Mouse (Mus musculus) CH12.LX (cell line): ENCODE data around the gene Selenof. TPM values are rescaled to one million over a fixed set of nuclear protein-coding genes. Genes with fewer than 3 reads are reported as not detected.

Source experiments
- DNase-seq: peaks from one replicate; pipeline ENCODE4 v3.0.0-alpha.2; 2013; ENCODE audit errors: extremely low read depth
- H3K27ac ChIP-seq: 2 replicates; pipeline ENCODE4 v1.5.1; 2012; ENCODE audit warnings: low read depth, mild to moderate bottlenecking, control low read depth, moderate library complexity; ENCODE audit not compliant: insufficient read depth
- H3K27me3 ChIP-seq: replicated peaks from 2 replicates; pipeline ENCODE3; 2012; ENCODE audit warnings: inconsistent platforms
- H3K36me3 ChIP-seq, 2 experiments: replicated peaks in 1 of 2; 2 replicates each; pipeline versions ENCODE3 to v1.6.1; 2012; ENCODE audit warnings: inconsistent platforms in 1 of 2, low read length in 1 of 2, mild to moderate bottlenecking in 1 of 2, mixed read lengths in 1 of 2, moderate library complexity in 1 of 2; ENCODE audit not compliant: control insufficient read depth in 1 of 2, insufficient read depth in 1 of 2
- H3K4me1 ChIP-seq, 2 experiments: 2 replicates each; pipeline ENCODE4 v1.6.1; 2012; ENCODE audit warnings: inconsistent platforms in 1 of 2, moderate library complexity in 1 of 2; ENCODE audit not compliant: insufficient read depth in 2 of 2, control insufficient read depth in 1 of 2
- H3K4me2 ChIP-seq: 2 replicates; pipeline ENCODE4 v1.6.1; 2012; ENCODE audit warnings: low read depth, mild to moderate bottlenecking, control low read depth; ENCODE audit not compliant: poor library complexity, insufficient read depth, severe bottlenecking
- H3K4me3 ChIP-seq, 3 experiments: fragments of 150-350 bp in 1 of 3; sonication (generic) in 1 of 3; replicated peaks in 1 of 3; 2 replicates each; pipeline versions ENCODE3 to v1.5.1; 2011 to 2012; ENCODE audit warnings: low read depth in 2 of 3, low read length in 2 of 3, mild to moderate bottlenecking in 2 of 3, moderate library complexity in 2 of 3, control low read depth in 1 of 3, improper control_type of control experiment in 1 of 3, inconsistent platforms in 1 of 3, mixed read lengths in 1 of 3; ENCODE audit not compliant: poor library complexity in 1 of 3
- H3K79me2 ChIP-seq: replicated peaks from 2 replicates; pipeline ENCODE4 v1.6.1; 2012; ENCODE audit warnings: mild to moderate bottlenecking, moderate library complexity; ENCODE audit not compliant: control insufficient read depth, poor library complexity, insufficient read depth, severe bottlenecking; ENCODE audit errors: extremely low read depth
- H3K9ac ChIP-seq: 2 replicates; pipeline ENCODE4 v1.6.1; 2012; ENCODE audit warnings: low read depth, mild to moderate bottlenecking, control low read depth, moderate library complexity; ENCODE audit not compliant: insufficient read depth
- H3K9me3 ChIP-seq: replicated peaks from 2 replicates; pipeline ENCODE3; 2012; ENCODE audit warnings: low read length, inconsistent platforms, mixed read lengths
- CHD1 ChIP-seq: IDR thresholded peaks from 2 replicates; pipeline ENCODE4 v1.6.1; 2012; ENCODE audit warnings: low read depth, low read length, improper control_type of control experiment, inconsistent platforms
- GABPA ChIP-seq: IDR thresholded peaks from 2 replicates; pipeline ENCODE4 v1.6.1; 2012; ENCODE audit warnings: low read depth, low read length, improper control_type of control experiment, inconsistent platforms; ENCODE audit not compliant: insufficient replicate concordance
- HCFC1 ChIP-seq: IDR thresholded peaks from 2 replicates; pipeline ENCODE4 v1.6.1; 2012; ENCODE audit warnings: low read depth, mild to moderate bottlenecking, inconsistent platforms, low read length, improper control_type of control experiment
- IRF4 ChIP-seq: IDR thresholded peaks from 2 replicates; pipeline ENCODE4 v1.6.1; 2014; ENCODE audit warnings: low read depth, mild to moderate bottlenecking, inconsistent platforms, low read length, improper control_type of control experiment
- JUN ChIP-seq: IDR thresholded peaks from 2 replicates; pipeline ENCODE4 v1.6.1; 2011; ENCODE audit warnings: low read depth, mild to moderate bottlenecking, low read length, improper control_type of control experiment, moderate library complexity; ENCODE audit not compliant: insufficient read depth
- JUND ChIP-seq: conservative IDR thresholded peaks from 2 replicates; pipeline ENCODE4 v1.6.1; 2011; ENCODE audit warnings: low read depth, low read length, improper control_type of control experiment
- MAZ ChIP-seq: IDR thresholded peaks from 2 replicates; pipeline ENCODE4 v1.6.1; 2012; ENCODE audit warnings: low read depth, mild to moderate bottlenecking, inconsistent platforms, low read length, improper control_type of control experiment, moderate library complexity
- POLR2AphosphoS2 ChIP-seq: IDR thresholded peaks from 2 replicates; pipeline ENCODE4 v1.6.1; 2011; ENCODE audit warnings: low read depth, low read length, improper control_type of control experiment
- RAD21 ChIP-seq: IDR thresholded peaks from 2 replicates; pipeline ENCODE4 v1.6.1; 2011; ENCODE audit warnings: low read depth, mild to moderate bottlenecking, low read length, improper control_type of control experiment, moderate library complexity
- RCOR1 ChIP-seq: conservative IDR thresholded peaks from 2 replicates; pipeline ENCODE4 v1.6.1; 2012; ENCODE audit warnings: low read depth, mild to moderate bottlenecking, inconsistent platforms, low read length, improper control_type of control experiment
- UBTF ChIP-seq: IDR thresholded peaks from 2 replicates; pipeline ENCODE4 v1.6.1; 2012; ENCODE audit warnings: low read depth, mild to moderate bottlenecking, inconsistent platforms, low read length, improper control_type of control experiment, moderate library complexity
- dilution Hi-C: fragments of 300-500 bp; cut with MboI; formaldehyde crosslinking; loops from 2 replicates; pipeline ENCODE4 v1.14.3; 2020; ENCODE audit warnings: low sequenced_read_pairs; ENCODE audit not compliant: extremely low pct_unique_long_range_greater_than_20kb, extremely low pct_ligation_motif_present
- in situ Hi-C: fragments of 300-500 bp; cut with MboI; formaldehyde crosslinking; loops from 3 replicates; pipeline ENCODE4 v1.14.3; 2019; ENCODE audit warnings: low sequenced_read_pairs, low pct_ligation_motif_present, low pct_unique_long_range_greater_than_20kb, mixed read lengths
- polyA plus RNA-seq: library from polyadenylated mRNA; unstranded; fragments of >175 nt; gene quantifications from 2 replicates; pipeline ENCODE4 v1.2.1, GENCODE M21; 2012; ENCODE audit warnings: low read depth; ENCODE audit not compliant: insufficient read length
- total RNA-seq, 2 experiments: library from RNA; depleted of rRNA; stranded (reverse); fragments of 300-350 nt in 1 of 2; fragments of >200 nt in 1 of 2; gene quantifications; 2 replicates each; pipeline ENCODE4 v1.2.3; 2012 to 2014

Selenof gene
- total and polyA plus RNA-seq, 3 experiments: 528 to 1,358 (median 678) TPM

DNA sequence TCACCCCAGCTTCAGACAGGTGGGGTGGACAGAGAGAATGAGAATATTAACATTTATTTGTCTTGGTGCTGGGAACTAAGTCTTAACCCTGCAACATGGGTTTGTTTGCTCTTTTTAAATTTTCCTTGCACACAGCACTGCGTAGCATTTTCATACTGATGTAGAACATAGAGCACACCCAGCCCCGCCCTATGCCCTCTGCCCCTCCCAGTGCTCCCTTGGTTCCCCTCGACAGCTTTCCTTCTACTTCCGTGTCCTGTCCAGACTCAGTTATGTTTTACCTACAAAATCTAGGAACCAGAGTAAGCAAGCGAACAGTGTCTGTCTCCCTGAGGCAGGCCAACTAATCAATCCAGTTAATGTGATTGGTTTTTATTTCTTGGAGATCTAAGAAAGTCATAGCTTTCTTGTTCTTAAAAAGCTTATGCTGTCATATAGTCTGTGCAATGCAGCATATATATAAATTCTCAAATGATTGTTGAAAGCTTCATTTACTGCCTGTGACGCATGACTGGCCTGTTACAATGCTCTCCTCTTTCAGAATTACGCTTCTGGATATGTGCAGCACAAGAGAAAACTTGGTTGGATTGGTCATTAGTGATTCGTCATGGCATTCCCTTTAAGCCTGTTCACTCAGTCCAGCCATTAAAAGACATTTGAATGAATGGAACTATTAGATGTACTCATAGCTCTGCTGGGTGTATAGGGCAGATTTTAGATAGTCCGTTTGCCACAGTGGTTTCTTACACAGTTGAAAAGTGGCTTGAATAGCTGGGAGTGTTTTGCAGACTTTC is 23.1 kb downstream of the Selenof start:
- H3K27me3 ChIP-seq: no peaks in the 10 kb centered on the region
- no peaks in the 10 kb centered on the region for H3K9me3 ChIP-seq
- no peak overlapping the region for H3K4me3 ChIP-seq
- no peak for DNase-seq
- H3K79me2 ChIP-seq: peaks cover 15% of the 10 kb centered on the region
- dilution Hi-C loops: no loop called here
- H3K27ac ChIP-seq: no peak overlapping the region
- no peak for TF ChIP-seq JUND
- TF ChIP-seq CHD1: 0 out of 2 replicates have a peak, but pooled peaks have one; percentile 38
- TF ChIP-seq, all 38 proteins: peak for 1
- H3K36me3 ChIP-seq: peaks cover 59 to 89% of the 10 kb centered on the region in 2 experiments
- no peak overlapping the region for H3K4me2 ChIP-seq
- no peak overlapping the region for H3K9ac ChIP-seq
- in situ Hi-C loops: no loop called here
- peaks cover 0 to 5% of the 10 kb centered on the region in 2 experiments; a peak in 1 of 4 replicates for H3K4me1 ChIP-seq

DNA sequence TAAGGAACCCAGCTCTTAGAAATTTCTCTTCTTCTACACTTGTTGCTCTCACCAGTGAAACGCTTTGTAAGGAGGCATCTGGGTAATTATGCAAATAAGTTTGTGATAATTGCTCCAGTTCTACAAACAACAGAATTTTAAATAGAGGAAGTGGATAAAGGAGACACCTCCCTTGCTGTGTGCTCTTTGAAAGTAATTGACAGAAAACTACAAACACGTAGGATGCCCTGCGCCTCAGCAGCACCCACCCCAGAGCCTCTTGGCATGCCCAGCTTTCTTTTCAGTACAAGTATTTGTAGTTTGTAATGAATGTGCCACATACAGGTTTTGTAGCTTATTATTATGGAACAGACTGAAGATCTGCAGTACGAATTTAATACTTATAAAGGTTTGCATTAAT is 27.0 kb downstream of the Selenof start:
- H3K36me3 ChIP-seq: peaks cover 47 to 81% of the 10 kb centered on the region in 2 experiments
- peaks cover 0 to 2% of the 10 kb centered on the region in 2 experiments; a peak in 1 of 4 replicates for H3K4me1 ChIP-seq
- no peak overlapping the region for H3K27ac ChIP-seq
- no peak for DNase-seq
- dilution Hi-C loops: no loop called here
- H3K27me3 ChIP-seq: no peaks in the 10 kb centered on the region
- H3K79me2 ChIP-seq: peaks cover 4% of the 10 kb centered on the region; the same call in 1 of the 2 replicates
- no peak overlapping the region for H3K4me3 ChIP-seq
- in situ Hi-C loops: no loop called here
- no peak overlapping the region for H3K4me2 ChIP-seq
- H3K9me3 ChIP-seq: no peaks in the 10 kb centered on the region
- TF ChIP-seq GABPA (no peak), CHD1 (no peak), JUND (no peak), RCOR1 (no peak), POLR2AphosphoS2 (no peak), IRF4 (no peak), HCFC1 (no peak), MAZ (no peak), JUN (no peak), RAD21 (no peak), UBTF (no peak)
- H3K9ac ChIP-seq: no peak overlapping the region
